Mouse (Mus musculus): ENCODE data around the gene Zfp668. TPM values are rescaled to one million over a fixed set of nuclear protein-coding genes. Genes with fewer than 3 reads are reported as not detected.

The Zfp668 gene
- polyA plus RNA-seq, 1 experiment from 2014 or later, result 11.5 TPM

- ATAC-seq (replicated peaks; ENCODE audit: insufficient number of reproducible peaks, low FRiP score, low TSS enrichment), result no peak
- Histone ChIP-seq H3K36me3 (ENCODE audit: control insufficient read depth, insufficient read depth, low read length) (no peaks in the 10 kb centered on the region), H3K4me2 (no peak overlapping the region), H3K4me1 (ENCODE audit: control insufficient read depth, insufficient read depth, low read length) (no peaks in the 10 kb centered on the region), H3K27ac (ENCODE audit: low read depth, low read length) (no peak overlapping the region), H3K9ac (ENCODE audit: low read depth, low read length) (peak overlapping the region; percentile 16; the same call in 1 of the 2 replicates), H3K9me3 (replicated peaks; ENCODE audit: control insufficient read depth, low read length) (no peaks in the 10 kb centered on the region), H3K27me3 (ENCODE audit: control insufficient read depth, insufficient read depth, low read length) (no peaks in the 10 kb centered on the region), H3K4me3 (ENCODE audit: low read depth, low read length) (no peak overlapping the region)
- 74% methylated on average over 19 of the region's 19 CpGs for WGBS (ENCODE audit: insufficient replicate concordance)
These were observed 62.2 kb downstream of the Zfp668 start for GRCm38 (mm10) chr7:127814241-127814921.

DNA sequence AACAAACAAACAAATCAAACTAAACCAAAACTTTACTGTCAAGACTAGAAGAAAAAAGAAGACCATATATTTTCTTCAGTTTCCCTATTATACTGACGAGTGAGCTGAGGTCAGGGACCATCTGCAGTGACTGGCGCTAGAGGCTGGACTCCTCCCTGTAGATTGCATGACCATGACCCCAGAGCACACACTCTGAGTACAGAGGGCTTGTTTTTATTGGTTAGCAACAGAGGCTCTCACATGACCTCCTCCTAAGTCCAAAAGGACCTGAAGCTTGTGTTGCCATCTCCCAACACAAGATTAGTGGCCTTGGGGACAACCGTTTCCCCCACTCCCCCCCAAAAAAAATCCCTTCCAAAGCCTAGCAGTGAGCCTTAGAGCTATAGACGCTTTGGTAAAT is 62.8 kb downstream of the Zfp668 start:
- 78% methylated on average over 4 of the region's 4 CpGs for WGBS (ENCODE audit: insufficient replicate concordance)
- ATAC-seq (replicated peaks; ENCODE audit: insufficient number of reproducible peaks, low FRiP score, low TSS enrichment), result no peak
- H3K36me3 ChIP-seq (ENCODE audit: control insufficient read depth, insufficient read depth, low read length), result no peaks in the 10 kb centered on the region
- no peaks in the 10 kb centered on the region for H3K4me1 ChIP-seq (ENCODE audit: control insufficient read depth, insufficient read depth, low read length)
- no peak overlapping the region for H3K4me2 ChIP-seq
- H3K9me3 ChIP-seq (replicated peaks; ENCODE audit: control insufficient read depth, low read length), result no peaks in the 10 kb centered on the region
- H3K4me3 ChIP-seq (ENCODE audit: low read depth, low read length), result no peak overlapping the region
- no peak overlapping the region for H3K9ac ChIP-seq (ENCODE audit: low read depth, low read length)
- H3K27me3 ChIP-seq (ENCODE audit: control insufficient read depth, insufficient read depth, low read length), result no peaks in the 10 kb centered on the region
- no peak overlapping the region for H3K27ac ChIP-seq (ENCODE audit: low read depth, low read length)

Other genes with a start within 250 kb of the Zfp668 start
- gene Bcl7c, start 167.9 kb downstream of the Zfp668 start, polyA plus RNA-seq (2014; fragmentation: Nextera tagmentation; extraction: Ambion mirVana), result 32.5 and 34.4 TPM in 2 replicates
- 4.7 and 4.9 TPM in 2 replicates for gene Ctf1, start 164.1 kb downstream of the Zfp668 start, polyA plus RNA-seq (2014; fragmentation: Nextera tagmentation; extraction: Ambion mirVana)
- 0.32 TPM in 1 of 2 replicates, not detected in the other for gene Ctf2, start 144.7 kb downstream of the Zfp668 start, polyA plus RNA-seq (2014; fragmentation: Nextera tagmentation; extraction: Ambion mirVana)
- 2.5 and 3.3 TPM in 2 replicates for gene Fbxl19, start 132.3 kb downstream of the Zfp668 start, polyA plus RNA-seq (2014; fragmentation: Nextera tagmentation; extraction: Ambion mirVana)
- gene Orai3, start 107.0 kb downstream of the Zfp668 start, polyA plus RNA-seq (2014; fragmentation: Nextera tagmentation; extraction: Ambion mirVana), result 13.3 and 14.5 TPM in 2 replicates
- gene Setd1a, start 100.2 kb downstream of the Zfp668 start, polyA plus RNA-seq (2014; fragmentation: Nextera tagmentation; extraction: Ambion mirVana), result 16.9 and 20.8 TPM in 2 replicates
- 0.46 TPM in 1 of 2 replicates, not detected in the other for gene Gm49388, start 91.2 kb downstream of the Zfp668 start, polyA plus RNA-seq (2014; fragmentation: Nextera tagmentation; extraction: Ambion mirVana)
- 18.1 and 23.5 TPM in 2 replicates for gene Hsd3b7, start 76.2 kb downstream of the Zfp668 start, polyA plus RNA-seq (2014; fragmentation: Nextera tagmentation; extraction: Ambion mirVana)
- 20.5 and 22.8 TPM in 2 replicates for gene Stx4a, start 52.5 kb downstream of the Zfp668 start, polyA plus RNA-seq (2014; fragmentation: Nextera tagmentation; extraction: Ambion mirVana)
- 1.4 and 1.8 TPM in 2 replicates for gene Stx1b, start 52.3 kb downstream of the Zfp668 start, polyA plus RNA-seq (2014; fragmentation: Nextera tagmentation; extraction: Ambion mirVana)
- 10.1 and 12.0 TPM in 2 replicates for gene Zfp646, start 607 bp downstream of the Zfp668 start, polyA plus RNA-seq (2014; fragmentation: Nextera tagmentation; extraction: Ambion mirVana)
- 0.90 and 2.0 TPM in 2 replicates for gene Prss53, start 14.1 kb upstream of the Zfp668 start, polyA plus RNA-seq (2014; fragmentation: Nextera tagmentation; extraction: Ambion mirVana)
- not detected in 2 replicates for gene Gm21974, start 18.6 kb upstream of the Zfp668 start, polyA plus RNA-seq (2014; fragmentation: Nextera tagmentation; extraction: Ambion mirVana)
- gene Vkorc1, start 18.8 kb upstream of the Zfp668 start, polyA plus RNA-seq (2014; fragmentation: Nextera tagmentation; extraction: Ambion mirVana), result 98.7 and 101 TPM in 2 replicates
- gene Bckdk, start 27.3 kb upstream of the Zfp668 start, polyA plus RNA-seq (2014; fragmentation: Nextera tagmentation; extraction: Ambion mirVana), result 166 and 174 TPM in 2 replicates
- gene Kat8, start 35.7 kb upstream of the Zfp668 start, polyA plus RNA-seq (2014; fragmentation: Nextera tagmentation; extraction: Ambion mirVana), result 30.7 and 32.6 TPM in 2 replicates
- gene Prss8, start 53.3 kb upstream of the Zfp668 start, polyA plus RNA-seq (2014; fragmentation: Nextera tagmentation; extraction: Ambion mirVana), result 0.94 and 0.96 TPM in 2 replicates
- 10.3 and 10.6 TPM in 2 replicates for gene Prss36, start 69.9 kb upstream of the Zfp668 start, polyA plus RNA-seq (2014; fragmentation: Nextera tagmentation; extraction: Ambion mirVana)
- gene Fus, start 90.6 kb upstream of the Zfp668 start, polyA plus RNA-seq (2014; fragmentation: Nextera tagmentation; extraction: Ambion mirVana), result 33.2 and 40.3 TPM in 2 replicates
- 35.6 and 37.8 TPM in 2 replicates for gene Pycard, start 117.0 kb upstream of the Zfp668 start, polyA plus RNA-seq (2014; fragmentation: Nextera tagmentation; extraction: Ambion mirVana)
- gene Trim72, start 127.1 kb upstream of the Zfp668 start, polyA plus RNA-seq (2014; fragmentation: Nextera tagmentation; extraction: Ambion mirVana), result 0.30 and 0.69 TPM in 2 replicates
- gene Itgam, start 185.8 kb upstream of the Zfp668 start, polyA plus RNA-seq (2014; fragmentation: Nextera tagmentation; extraction: Ambion mirVana), result 0.29 and 0.34 TPM in 2 replicates
- gene Gm49368, start 185.9 kb upstream of the Zfp668 start, polyA plus RNA-seq (2014; fragmentation: Nextera tagmentation; extraction: Ambion mirVana), result not detected in 2 replicates

Data from heart, embryonic 11.5 days (tissue).